Comparison of ENCODE assay signal across 16 mouse cellular contexts in genomic region chr5:41760831-41761508, GRCm38 (mm10). TPM values are rescaled to one million over a fixed set of nuclear protein-coding genes. Genes with fewer than 3 reads are reported as not detected.
DNase-seq lines count a peak whose midpoint lies in the region; ATAC-seq and TF ChIP-seq lines count a peak whose summit lies in the region.
"Had no signal": no experiment of that assay in that cellular context is flagged by ENCODE, and none has a peak within 500 bp of the region (broad histone marks: within the 10 kb centered on the region; RNA-seq: fewer than 3 reads in every experiment).

No protein-coding gene starts in this region.

- peak; percentile 56 for DNase-seq in embryo, embryonic 10.5 days (ENCODE audit: low spot score)
- no peak for DNase-seq in embryo, embryonic 9.5 days (ENCODE audit: extremely low spot score)
- no peak for DNase-seq in kidney, adult 2 months
- peak; percentile 45 for DNase-seq in neural tube, embryonic 11.5 days (ENCODE audit: low spot score)
- DNase-seq in right cerebral cortex, postnatal 4 days: no peak
- no peak for DNase-seq in left cerebral cortex, postnatal 36 days (ENCODE audit: low spot score in 2 of 2)
- DNase-seq: adrenal gland, adult 2 months; cerebellum, adult 11 months; gastrocnemius, adult 2 months; thymus, postnatal 25 days had no signal

- no peak for TF ChIP-seq POLR2A in kidney, adult 2 months (IDR thresholded peaks at IDR 0.05; ENCODE audit: low read depth, low read length)

- no peak overlapping the region for H3K27ac ChIP-seq in kidney, embryonic 16.5 days (ENCODE audit: low read length)
- H3K27ac ChIP-seq in kidney, adult 2 months (ENCODE audit: insufficient read depth, low read depth, low read length): no peak overlapping the region
- no peak overlapping the region for H3K27ac ChIP-seq in hindbrain, embryonic 12.5 days
- no peak overlapping the region for H3K27ac ChIP-seq in neural tube, embryonic 11.5 days (ENCODE audit: low read depth, low read length)
- H3K27ac ChIP-seq: gastrocnemius, adult 2 months had no signal

- intact Hi-C loops in left cerebral cortex, postnatal 36 days (cut with DNase I): no loop called here

- no peak overlapping the region for H3K4me2 ChIP-seq in kidney, embryonic 16.5 days (replicated peaks; ENCODE audit: low read depth, low read length)
- H3K4me2 ChIP-seq in hindbrain, embryonic 12.5 days (replicated peaks): peak overlapping the region; percentile 19; the same call in 1 of the 2 replicates
- H3K4me2 ChIP-seq in neural tube, embryonic 11.5 days (ENCODE audit: low read depth): peak overlapping the region; percentile 68; the same call in 1 of the 2 replicates

- WGBS in kidney, embryonic 16.5 days: 3% methylated on average over 22 of the region's 22 CpGs
- WGBS in kidney, adult 2 months: 8% methylated on average over 22 of the region's 22 CpGs
- 3% methylated on average over 22 of the region's 22 CpGs for WGBS in hindbrain, embryonic 12.5 days
- WGBS in neural tube, embryonic 11.5 days: 2% methylated on average over 22 of the region's 22 CpGs

- ATAC-seq in kidney, embryonic 16.5 days (ENCODE audit: low FRiP score, low TSS enrichment): no peak
- ATAC-seq in hindbrain, embryonic 12.5 days (ENCODE audit: low FRiP score): no peak
- no peak for ATAC-seq in neural tube, embryonic 11.5 days (ENCODE audit: insufficient read depth, low FRiP score, low TSS enrichment)
- ATAC-seq: midbrain, embryonic 16.5 days had no signal

- no peak overlapping the region for H3K9ac ChIP-seq in kidney, embryonic 16.5 days (replicated peaks; ENCODE audit: low read length)
- H3K9ac ChIP-seq in hindbrain, embryonic 12.5 days: no peak overlapping the region
- H3K9ac ChIP-seq in neural tube, embryonic 11.5 days (ENCODE audit: low read length): no peak overlapping the region

- peaks cover 94% of the 10 kb centered on the region for H3K27me3 ChIP-seq in kidney, embryonic 16.5 days (ENCODE audit: insufficient read depth, low read length)
- peaks cover 8% of the 10 kb centered on the region for H3K27me3 ChIP-seq in kidney, adult 2 months (replicated peaks; ENCODE audit: control insufficient read depth, insufficient read depth, low read length)
- peaks cover 95% of the 10 kb centered on the region for H3K27me3 ChIP-seq in hindbrain, embryonic 12.5 days
- peaks cover 91% of the 10 kb centered on the region for H3K27me3 ChIP-seq in neural tube, embryonic 11.5 days (ENCODE audit: control insufficient read depth, insufficient read depth, low read length)

- peaks cover 24% of the 10 kb centered on the region for H3K4me1 ChIP-seq in kidney, embryonic 16.5 days (ENCODE audit: insufficient read depth, low read length)
- H3K4me1 ChIP-seq in kidney, adult 2 months (ENCODE audit: control insufficient read depth, insufficient read depth, low read length): no peaks in the 10 kb centered on the region
- H3K4me1 ChIP-seq in hindbrain, embryonic 12.5 days: peaks cover 26% of the 10 kb centered on the region
- peaks cover 8% of the 10 kb centered on the region for H3K4me1 ChIP-seq in neural tube, embryonic 11.5 days (ENCODE audit: control insufficient read depth, insufficient read depth, low read length)

- no peak for TF ChIP-seq CTCF in kidney, adult 2 months (conservative IDR thresholded peaks at IDR 0.05; ENCODE audit: insufficient read depth, insufficient read length, low read depth, low read length)

- H3K9me3 ChIP-seq in kidney, embryonic 16.5 days (ENCODE audit: low read length): no peaks in the 10 kb centered on the region
- H3K9me3 ChIP-seq in hindbrain, embryonic 12.5 days (replicated peaks): no peaks in the 10 kb centered on the region
- H3K9me3 ChIP-seq in neural tube, embryonic 11.5 days (ENCODE audit: control insufficient read depth, low read length): no peaks in the 10 kb centered on the region

- H3K4me3 ChIP-seq in kidney, embryonic 16.5 days (ENCODE audit: low read length): 0 out of 2 replicates have a peak overlapping the region, but pooled peaks have one; percentile 15
- H3K4me3 ChIP-seq in kidney, adult 2 months (ENCODE audit: insufficient read depth, low read depth, low read length): no peak overlapping the region
- H3K4me3 ChIP-seq in hindbrain, embryonic 12.5 days: peak overlapping the region; percentile 11
- peak overlapping the region; percentile 20; the same call in 1 of the 2 replicates for H3K4me3 ChIP-seq in neural tube, embryonic 11.5 days (ENCODE audit: low read depth, low read length)

- H3K36me3 ChIP-seq in kidney, embryonic 16.5 days (ENCODE audit: insufficient read depth, low read length): no peaks in the 10 kb centered on the region
- no peaks in the 10 kb centered on the region for H3K36me3 ChIP-seq in kidney, adult 2 months (ENCODE audit: control insufficient read depth, insufficient read depth, low read length)
- H3K36me3 ChIP-seq in hindbrain, embryonic 12.5 days: no peaks in the 10 kb centered on the region
- no peaks in the 10 kb centered on the region for H3K36me3 ChIP-seq in neural tube, embryonic 11.5 days (ENCODE audit: control insufficient read depth, insufficient read depth, low read length)

RNA-seq across cellular contexts. Expression of gene Nkx3-2, which starts 3.3 kb away (rescaled TPM):
- polyA plus RNA-seq in kidney, embryonic 16.5 days (2015; fragmentation: Nextera tagmentation; extraction: Ambion mirVana): not detected in 2 replicates
- polyA plus RNA-seq in kidney, adult 2 months (2012; rRNA removed): not detected in 2 replicates
- polyA plus RNA-seq in hindbrain, embryonic 12.5 days (2016; fragmentation: Nextera tagmentation; extraction: Ambion mirVana): 2.4 and 5.6 TPM in 2 replicates
- 2.2 and 2.5 TPM in 2 replicates for polyA plus RNA-seq in neural tube, embryonic 11.5 days (2014; fragmentation: Nextera tagmentation; extraction: Ambion mirVana)
- total RNA-seq in left cerebral cortex, postnatal 36 days (2021): not detected
- total RNA-seq: adrenal gland, adult 2 months; gastrocnemius, adult 2 months; layer of hippocampus, adult 8-10 months; MEL had no signal
- polyA plus RNA-seq: adrenal gland, adult 2 months; liver, embryonic 16.5 days; midbrain, embryonic 16.5 days had no signal

RNA-seq across cellular contexts. Expression of gene Rab28, which starts 53.0 kb away (rescaled TPM):
- polyA plus RNA-seq in kidney, embryonic 16.5 days (2015; fragmentation: Nextera tagmentation; extraction: Ambion mirVana): 53.9 and 55.6 TPM in 2 replicates
- polyA plus RNA-seq in kidney, adult 2 months (2012; rRNA removed): 26.5 and 27.2 TPM in 2 replicates
- polyA plus RNA-seq in hindbrain, embryonic 12.5 days (2016; fragmentation: Nextera tagmentation; extraction: Ambion mirVana): 85.1 and 87.1 TPM in 2 replicates
- 89.0 and 92.7 TPM in 2 replicates for polyA plus RNA-seq in neural tube, embryonic 11.5 days (2014; fragmentation: Nextera tagmentation; extraction: Ambion mirVana)
- 10 to 100 TPM; 79.5 to 83.5 TPM for total RNA-seq in left cerebral cortex, postnatal 36 days (2021)

Comparison
In these comparisons a context has a peak if more than half of its experiments do, and no peak if none do; other contexts are left out.
1. DNase-seq: peak in embryo, embryonic 10.5 days (single experiment) and neural tube, embryonic 11.5 days (single experiment); none in embryo, embryonic 9.5 days (single experiment), kidney, adult 2 months (single experiment), right cerebral cortex, postnatal 4 days (single experiment) and left cerebral cortex, postnatal 36 days (0 of 2).